ENCODE assay signal across 8 mouse cellular contexts in the genomic region with DNA sequence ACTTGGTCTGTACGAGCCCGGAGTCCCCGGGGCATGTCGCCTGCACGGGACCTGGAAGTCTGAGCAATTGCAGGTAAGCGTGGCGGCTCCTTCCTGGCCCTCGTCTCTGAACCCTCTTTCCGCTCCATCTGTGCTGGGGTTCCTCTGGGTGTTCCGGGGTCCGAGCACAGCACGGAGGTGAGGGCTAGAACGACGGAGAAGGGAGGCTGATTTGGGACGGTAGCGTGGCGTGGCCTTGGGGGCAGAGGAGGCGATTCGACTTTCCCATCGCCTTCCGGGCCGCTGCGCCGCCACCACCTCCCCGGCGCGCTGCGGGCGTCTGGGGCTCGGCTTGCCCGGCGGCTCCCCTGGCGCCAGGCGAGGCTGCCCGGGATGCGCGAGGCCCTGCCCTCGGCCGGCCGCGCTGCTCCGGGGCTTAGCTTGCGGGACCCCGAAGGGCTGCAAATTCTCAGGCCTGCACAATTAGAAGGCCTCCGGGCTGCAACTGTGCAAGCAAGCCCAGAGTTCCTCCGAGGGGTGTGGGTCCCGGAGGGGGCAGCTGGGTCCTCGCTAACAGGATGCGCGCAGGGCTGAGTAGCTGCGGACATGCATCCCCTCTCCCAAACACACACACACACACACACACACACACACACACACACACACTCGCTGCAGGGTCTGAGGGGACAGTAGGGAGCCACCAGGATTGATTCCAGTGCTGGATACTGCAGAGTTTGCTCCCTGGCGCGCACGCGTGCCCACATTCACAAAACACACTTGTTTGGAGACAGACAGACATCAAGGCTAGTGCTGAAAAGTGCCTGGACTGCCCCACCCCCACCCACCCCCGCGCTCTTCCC. TPM values are rescaled to one million over a fixed set of nuclear protein-coding genes. Genes with fewer than 3 reads are reported as not detected.
DNase-seq lines count a peak whose midpoint lies in the region; ATAC-seq and TF ChIP-seq lines count a peak whose summit lies in the region.

No protein-coding gene starts in this region.

- TF ChIP-seq CTCF in E14TG2a.4 (conservative IDR thresholded peaks at IDR 0.05; ENCODE audit: low read length) = no peak
- no peak for TF ChIP-seq CTCF in kidney, postnatal 0 days (IDR thresholded peaks at IDR 0.05; ENCODE audit: low read depth)
- no peak for TF ChIP-seq CTCF in spleen, adult 2 months (IDR thresholded peaks at IDR 0.05; ENCODE audit: extremely low read depth, insufficient read depth, insufficient read length, insufficient replicate concordance)

- no peaks in the 10 kb centered on the region for H3K36me3 ChIP-seq in E14TG2a.4 (ENCODE audit: insufficient read depth, low read length)
- no peaks in the 10 kb centered on the region for H3K36me3 ChIP-seq in kidney, postnatal 0 days (ENCODE audit: insufficient read depth, low read length)
- peaks cover 21% of the 10 kb centered on the region for H3K36me3 ChIP-seq in spleen, adult 2 months (ENCODE audit: control insufficient read depth, insufficient read depth, low read length)

- peaks cover 77% of the 10 kb centered on the region for H3K27me3 ChIP-seq in E14TG2a.4 (ENCODE audit: insufficient read depth, low read length)
- H3K27me3 ChIP-seq in kidney, postnatal 0 days (ENCODE audit: insufficient read depth, low read length) = no peaks in the 10 kb centered on the region
- H3K27me3 ChIP-seq in spleen, adult 2 months (ENCODE audit: control insufficient read depth, insufficient read depth, low read length) = no peaks in the 10 kb centered on the region

- peak overlapping the region; percentile 88 for H3K9ac ChIP-seq in kidney, postnatal 0 days (ENCODE audit: low read depth, low read length)

- peak overlapping the region; percentile 92 for H3K4me2 ChIP-seq in kidney, postnatal 0 days (ENCODE audit: low read length)

- TF ChIP-seq POLR2A in spleen, adult 2 months (IDR thresholded peaks at IDR 0.05; ENCODE audit: low read depth, low read length) = no peak

- H3K4me3 ChIP-seq in E14TG2a.4 (replicated peaks; ENCODE audit: low read length) = peak overlapping the region; percentile 75
- peak overlapping the region; percentile 84 for H3K4me3 ChIP-seq in kidney, postnatal 0 days (replicated peaks; ENCODE audit: low read depth, low read length)
- peak overlapping the region; percentile 94 for H3K4me3 ChIP-seq in spleen, adult 2 months (ENCODE audit: extremely low read depth, insufficient read depth, insufficient read length)

- no peaks in the 10 kb centered on the region for H3K9me3 ChIP-seq in E14TG2a.4 (ENCODE audit: low read length)
- H3K9me3 ChIP-seq in kidney, postnatal 0 days (replicated peaks; ENCODE audit: low read length) = no peaks in the 10 kb centered on the region

- peaks cover 36% of the 10 kb centered on the region for H3K4me1 ChIP-seq in E14TG2a.4 (replicated peaks; ENCODE audit: low read depth, low read length)
- H3K4me1 ChIP-seq in kidney, postnatal 0 days (replicated peaks; ENCODE audit: insufficient read depth, low read length) = peaks cover 43% of the 10 kb centered on the region
- H3K4me1 ChIP-seq in spleen, adult 2 months (ENCODE audit: control insufficient read depth, insufficient read depth, insufficient read length) = peaks cover 37% of the 10 kb centered on the region

- peak overlapping the region; percentile 87 for H3K27ac ChIP-seq in kidney, postnatal 0 days
- peak overlapping the region; percentile 98 for H3K27ac ChIP-seq in spleen, adult 2 months (ENCODE audit: insufficient read depth, low read length)

- ATAC-seq in kidney, postnatal 0 days (replicated peaks; ENCODE audit: low FRiP score, low read depth) = peak; percentile 37
- ATAC-seq in megakaryocyte, adult 5-6 weeks (ENCODE audit: poor library complexity, severe bottlenecking) = peak; percentile 37

- DNase-seq in 3T3-L1 (ENCODE audit: low read depth, low spot score) (peak; percentile 43), MN1 (ENCODE audit: low spot score) (no peak)
- DNase-seq in cerebellum, postnatal 10 days = peak; percentile 60
- DNase-seq in heart, adult 9 months (ENCODE audit: low spot score in 2 of 2) = peak; percentile 31 to 32
- DNase-seq in kidney, postnatal 0 days (ENCODE audit: low spot score) = peak; percentile 51
- DNase-seq in spleen, adult 2 months (ENCODE audit: low read depth in 1 of 2, low spot score in 2 of 2) = peak in 1 of 2 experiments; percentile 65

- 0% methylated on average over 57 of the region's 58 CpGs for WGBS in kidney, postnatal 0 days
- WGBS in spleen, adult 2 months = under 1% methylated on average over 58 of the region's 58 CpGs

RNA-seq across cellular contexts. Expression of gene Itpkb, which starts 0.6 kb away (rescaled TPM):
- 6.8 and 7.1 TPM in 2 replicates for polyA plus RNA-seq in kidney, postnatal 0 days (2015; fragmentation: Nextera tagmentation; extraction: Ambion mirVana)
- 11.5 and 12.9 TPM in 2 replicates for total RNA-seq in megakaryocyte, adult 5-6 weeks (2015)
- 10.9 and 13.6 TPM in 2 replicates for total RNA-seq in megakaryocyte, adult 5-6 weeks (2017)
- polyA plus RNA-seq in spleen, adult 2 months (2012; rRNA removed) = 22.9 and 24.7 TPM in 2 replicates
